Mouse (Mus musculus) thymus, adult 2 months (tissue): ENCODE results near the gene Ddrgk1. TPM values are rescaled to one million over a fixed set of nuclear protein-coding genes. Genes with fewer than 3 reads are reported as not detected.

Source experiments
- DNase-seq: peaks from one replicate; pipeline ENCODE4 v3.0.0; 2021
- H3K27ac ChIP-seq: fragments of 200-500 bp; 2 replicates; pipeline ENCODE4 v1.5.1; 2012; ENCODE audit warnings: low read length, control low read depth; ENCODE audit not compliant: control insufficient read depth, insufficient read depth
- H3K27me3 ChIP-seq: fragments of 200-500 bp; 2 replicates; pipeline ENCODE4 v1.6.1; 2012; ENCODE audit warnings: mild to moderate bottlenecking, low read length, moderate library complexity, mixed read lengths; ENCODE audit not compliant: control insufficient read depth, insufficient read depth
- H3K36me3 ChIP-seq: fragments of 200-500 bp; 2 replicates; pipeline ENCODE4 v1.6.1; 2012; ENCODE audit warnings: mild to moderate bottlenecking, low read length, moderate library complexity; ENCODE audit not compliant: control insufficient read depth, insufficient read depth
- H3K4me1 ChIP-seq: fragments of 200-500 bp; replicated peaks from 2 replicates; pipeline ENCODE4 v1.6.1; 2012; ENCODE audit warnings: low read length; ENCODE audit not compliant: control insufficient read depth, insufficient read depth
- H3K4me3 ChIP-seq: fragments of 200-500 bp; 2 replicates; pipeline ENCODE4 v1.5.1; 2012; ENCODE audit warnings: mild to moderate bottlenecking, low read length, control low read depth, moderate library complexity; ENCODE audit not compliant: control insufficient read depth, insufficient read depth
- CTCF ChIP-seq: fragments of 200-500 bp; IDR thresholded peaks from 2 replicates; pipeline ENCODE4 v1.5.1; 2012; ENCODE audit warnings: mild to moderate bottlenecking, control low read depth, low read length, moderate library complexity, borderline replicate concordance; ENCODE audit not compliant: control insufficient read depth, poor library complexity, insufficient read depth; ENCODE audit errors: extremely low read depth
- POLR2A ChIP-seq: fragments of 200-500 bp; IDR thresholded peaks from 2 replicates; pipeline ENCODE4 v1.6.1; 2012; ENCODE audit warnings: mild to moderate bottlenecking, low read length, control low read depth, moderate library complexity; ENCODE audit not compliant: control insufficient read depth, poor library complexity, insufficient read depth; ENCODE audit errors: extremely low read depth
- WGBS: fragments of 180-500 bp; shearing (Covaris S2); methylation state at CpG from one replicate; pipeline ENCODE4 v1.1.7; 2018; 5-methylcytosine and 5-hydroxymethylcytosine counted together
- polyA plus RNA-seq: library from polyadenylated mRNA; depleted of rRNA; stranded (reverse); fragments of >200 nt; gene quantifications from 2 replicates; pipeline ENCODE4 v1.2.3, GENCODE M21; 2012; rRNA removed

Gene Ddrgk1
- polyA plus RNA-seq, 1 experiment: 53.0 TPM

DNA sequence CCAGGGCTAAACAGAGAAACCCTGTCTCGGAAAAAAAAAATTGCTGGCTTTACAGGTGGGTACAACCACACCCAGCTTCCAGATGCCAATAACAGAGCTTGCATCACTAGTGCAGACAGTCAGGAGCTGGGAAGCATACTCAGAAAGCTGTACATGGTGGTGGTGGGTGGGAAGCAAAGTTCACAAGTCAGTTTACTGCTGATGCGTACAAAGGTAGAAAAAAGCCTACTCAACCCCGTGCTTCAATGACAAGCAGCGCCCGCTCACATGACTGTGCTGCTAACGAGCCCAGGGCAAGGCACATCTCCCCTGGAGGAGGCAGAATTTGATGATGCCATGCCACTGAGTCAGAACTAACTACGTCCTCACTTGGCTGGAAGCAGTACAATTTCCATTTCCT is 45.5 kb downstream of the Ddrgk1 start:
- Histone ChIP-seq H3K36me3 (peaks cover 30% of the 10 kb centered on the region), H3K4me1 (no peaks in the 10 kb centered on the region), H3K27me3 (no peaks in the 10 kb centered on the region), H3K27ac (no peak overlapping the region), H3K4me3 (no peak overlapping the region)
- 97% methylated on average over 7 of the region's 7 CpGs for WGBS
- TF ChIP-seq CTCF (no peak), POLR2A (no peak)
- DNase-seq: no peak

DNA sequence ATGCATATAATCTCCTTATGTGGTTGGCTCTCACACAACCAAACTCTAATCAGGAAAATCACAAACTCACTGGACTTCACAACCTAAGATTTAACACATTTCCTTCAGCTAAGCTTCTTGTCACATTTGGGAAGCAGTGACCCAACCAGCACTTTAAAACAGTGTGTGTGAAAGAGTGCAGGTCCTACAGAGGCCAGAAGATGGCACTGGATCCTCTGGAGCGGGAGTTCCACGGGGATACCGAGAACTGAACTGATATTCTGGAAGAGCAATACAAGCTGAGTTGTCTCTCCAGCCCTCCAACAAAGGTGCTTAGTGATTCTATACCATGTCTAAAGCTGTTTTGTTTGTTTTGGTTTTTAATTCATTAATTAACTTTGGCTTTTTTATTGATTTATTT is 51.4 kb downstream of the Ddrgk1 start:
- DNase-seq: peak; percentile 26
- TF ChIP-seq CTCF: no peak
- TF ChIP-seq POLR2A: no peak
- H3K27me3 ChIP-seq: no peaks in the 10 kb centered on the region
- no peaks in the 10 kb centered on the region for H3K4me1 ChIP-seq
- WGBS: 90% methylated on average over 3 of the region's 3 CpGs
- H3K27ac ChIP-seq: no peak overlapping the region
- H3K4me3 ChIP-seq: no peak overlapping the region
- peaks cover 27% of the 10 kb centered on the region for H3K36me3 ChIP-seq

Other genes with a start within 250 kb of the Ddrgk1 start
- 189 and 213 TPM in 2 replicates for gene Vps16, start 240.3 kb downstream of the Ddrgk1 start, polyA plus RNA-seq
- 42.8 and 44.7 TPM in 2 replicates for gene Pced1a, start 240.0 kb downstream of the Ddrgk1 start, polyA plus RNA-seq
- gene Ptpra, start 214.4 kb downstream of the Ddrgk1 start, polyA plus RNA-seq: 109 and 113 TPM in 2 replicates
- 112 and 117 TPM in 2 replicates for gene Mrps26, start 100.9 kb downstream of the Ddrgk1 start, polyA plus RNA-seq
- gene Oxt, start 88.5 kb downstream of the Ddrgk1 start, polyA plus RNA-seq: 2.3 and 3.9 TPM in 2 replicates
- 1.9 and 2.9 TPM in 2 replicates for gene Avp, start 82.1 kb downstream of the Ddrgk1 start, polyA plus RNA-seq
- gene Fastkd5, start 34.6 kb downstream of the Ddrgk1 start, polyA plus RNA-seq: 3.7 and 4.3 TPM in 2 replicates
- 10.7 and 11.8 TPM in 2 replicates for gene Ubox5, start 34.6 kb downstream of the Ddrgk1 start, polyA plus RNA-seq
- 7.6 and 9.2 TPM in 2 replicates for gene Lzts3, start 21.9 kb downstream of the Ddrgk1 start, polyA plus RNA-seq
- gene Itpa, start 3.0 kb upstream of the Ddrgk1 start, polyA plus RNA-seq: 42.9 and 43.3 TPM in 2 replicates
- gene Slc4a11, start 32.9 kb upstream of the Ddrgk1 start, polyA plus RNA-seq: 12.5 and 13.6 TPM in 2 replicates
- gene 4930402H24Rik, start 241.7 kb upstream of the Ddrgk1 start, polyA plus RNA-seq: 27.6 and 35.2 TPM in 2 replicates
- gene Atrn, start 241.8 kb upstream of the Ddrgk1 start, polyA plus RNA-seq: 14.0 and 14.2 TPM in 2 replicates